Mouse (Mus musculus): ENCODE measurements around the gene Snrpb. TPM values are rescaled to one million over a fixed set of nuclear protein-coding genes. Genes with fewer than 3 reads are reported as not detected.

Gene Snrpb
- polyA plus RNA-seq, 1 experiment from 2014 or later: 620 TPM

DNA sequence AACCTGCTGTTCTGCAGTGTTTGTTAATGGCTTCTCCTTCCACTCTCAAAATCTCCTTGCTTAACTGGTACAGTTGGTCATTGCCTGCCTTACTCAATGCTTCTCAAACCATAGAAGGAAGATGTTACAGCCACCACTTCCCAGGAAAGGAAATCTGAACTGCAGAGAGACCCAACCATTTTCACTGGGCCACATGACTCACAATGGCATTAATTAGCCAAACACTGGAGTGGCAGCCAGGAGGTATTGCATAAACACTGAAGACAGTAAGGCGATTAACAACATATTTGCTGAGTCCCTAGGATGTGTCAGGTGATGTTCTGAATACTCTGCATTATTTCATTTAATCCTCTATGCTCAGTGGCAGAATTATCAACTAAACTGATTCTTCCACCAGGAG is 53.1 kb downstream of the Snrpb start:
- no peak overlapping the region for H3K27ac ChIP-seq
- H3K9me3 ChIP-seq: no peaks in the 10 kb centered on the region
- no peak for ATAC-seq (ENCODE audit: insufficient number of reproducible peaks, insufficient read depth, low FRiP score, low TSS enrichment)
- H3K4me2 ChIP-seq (replicated peaks): no peak overlapping the region
- WGBS: 67% methylated on average over 1 of the region's 1 CpGs
- H3K36me3 ChIP-seq: no peaks in the 10 kb centered on the region
- no peak overlapping the region for H3K9ac ChIP-seq
- H3K4me1 ChIP-seq: no peaks in the 10 kb centered on the region
- no peaks in the 10 kb centered on the region for H3K27me3 ChIP-seq
- no peak overlapping the region for H3K4me3 ChIP-seq

DNA sequence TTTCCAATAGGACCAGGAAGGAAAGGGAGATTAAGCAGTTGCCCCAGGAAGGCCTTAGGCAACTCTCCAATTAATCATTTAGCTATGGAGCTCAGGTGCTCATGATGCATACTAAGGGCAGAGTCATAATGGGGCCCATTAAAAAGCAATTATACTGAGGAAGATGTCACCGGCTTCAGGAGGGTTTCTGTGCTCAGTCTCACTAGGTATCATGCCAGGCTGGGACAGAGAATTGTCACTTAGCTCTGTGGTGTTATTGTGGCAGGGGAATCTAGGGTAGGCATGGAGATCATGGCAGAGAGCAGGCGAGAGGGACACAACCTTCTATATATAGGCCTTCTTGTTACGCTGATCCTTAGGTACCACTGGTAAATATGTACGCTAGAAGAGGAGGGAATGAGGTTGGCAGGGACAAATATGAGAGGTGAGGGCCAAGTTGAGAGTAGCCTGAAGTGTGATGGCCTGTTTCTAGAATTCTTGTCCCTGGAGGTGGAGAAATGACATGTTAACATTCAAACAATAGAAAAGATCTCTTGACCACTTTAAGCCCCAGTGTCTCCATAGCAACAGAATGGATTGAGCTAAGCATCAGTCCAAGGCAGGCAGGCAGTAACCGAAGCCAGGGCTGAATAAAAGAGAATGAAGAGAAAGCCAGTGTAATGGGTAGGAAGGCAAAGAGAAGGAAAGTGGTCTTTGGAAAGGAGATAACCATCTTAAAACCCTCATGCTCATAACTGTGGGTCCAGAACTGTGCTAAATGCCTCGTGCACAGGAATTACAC is 53.7 kb downstream of the Snrpb start:
- ATAC-seq (ENCODE audit: insufficient number of reproducible peaks, insufficient read depth, low FRiP score, low TSS enrichment): no peak
- no peak overlapping the region for H3K27ac ChIP-seq
- 76% methylated on average over 6 of the region's 6 CpGs for WGBS

More for the DNA sequence above, 53.7 kb downstream of the Snrpb start:
- H3K4me3 ChIP-seq: no peak overlapping the region
- no peak overlapping the region for H3K9ac ChIP-seq
- no peak overlapping the region for H3K4me2 ChIP-seq (replicated peaks)
- H3K27me3 ChIP-seq: no peaks in the 10 kb centered on the region
- H3K9me3 ChIP-seq: no peaks in the 10 kb centered on the region
- H3K36me3 ChIP-seq: no peaks in the 10 kb centered on the region
- no peaks in the 10 kb centered on the region for H3K4me1 ChIP-seq

Other genes with a start within 250 kb of the Snrpb start
- not detected in 2 replicates for gene Tgm3, start 167.1 kb downstream of the Snrpb start, polyA plus RNA-seq (2016; fragmentation: Nextera tagmentation; extraction: Ambion mirVana)
- not detected in 2 replicates for gene Tgm6, start 67.0 kb downstream of the Snrpb start, polyA plus RNA-seq (2016; fragmentation: Nextera tagmentation; extraction: Ambion mirVana)
- gene Tmc2, start 15.8 kb upstream of the Snrpb start, polyA plus RNA-seq (2016; fragmentation: Nextera tagmentation; extraction: Ambion mirVana): not detected in 2 replicates
- 367 and 368 TPM in 2 replicates for gene Nop56, start 95.0 kb upstream of the Snrpb start, polyA plus RNA-seq (2016; fragmentation: Nextera tagmentation; extraction: Ambion mirVana)
- gene Idh3b, start 105.1 kb upstream of the Snrpb start, polyA plus RNA-seq (2016; fragmentation: Nextera tagmentation; extraction: Ambion mirVana): 137 and 145 TPM in 2 replicates
- 4.4 and 4.6 TPM in 2 replicates for gene Ebf4, start 115.8 kb upstream of the Snrpb start, polyA plus RNA-seq (2016; fragmentation: Nextera tagmentation; extraction: Ambion mirVana)
- gene Cpxm1, start 218.2 kb upstream of the Snrpb start, polyA plus RNA-seq (2016; fragmentation: Nextera tagmentation; extraction: Ambion mirVana): 98.0 and 106 TPM in 2 replicates
- 0.15 TPM in 1 of 2 replicates, not detected in the other for gene Gm28372, start 225.8 kb upstream of the Snrpb start, polyA plus RNA-seq (2016; fragmentation: Nextera tagmentation; extraction: Ambion mirVana)
- 0.60 TPM in 1 of 2 replicates, not detected in the other for gene 1700020A23Rik, start 225.9 kb upstream of the Snrpb start, polyA plus RNA-seq (2016; fragmentation: Nextera tagmentation; extraction: Ambion mirVana)
- gene Tmem239, start 227.1 kb upstream of the Snrpb start, polyA plus RNA-seq (2016; fragmentation: Nextera tagmentation; extraction: Ambion mirVana): 0.20 TPM in 1 of 2 replicates, not detected in the other
- 119 and 122 TPM in 2 replicates for gene Vps16, start 244.9 kb upstream of the Snrpb start, polyA plus RNA-seq (2016; fragmentation: Nextera tagmentation; extraction: Ambion mirVana)
- 14.7 TPM in 2 replicates for gene Pced1a, start 245.3 kb upstream of the Snrpb start, polyA plus RNA-seq (2016; fragmentation: Nextera tagmentation; extraction: Ambion mirVana)